Mouse (Mus musculus) embryonic facial prominence, embryonic 11.5 days (tissue): ENCODE results near the gene Gna13. TPM values are rescaled to one million over a fixed set of nuclear protein-coding genes. Genes with fewer than 3 reads are reported as not detected.

Experiments
- ATAC-seq: fragments of 200-750 bp; cut with Nextera tagmentation; replicated peaks from 2 replicates; pipeline ENCODE4 v1.8.0; 2017; ENCODE audit warnings: low read depth; ENCODE audit not compliant: insufficient number of reproducible peaks, low FRiP score, low TSS enrichment
- DNase-seq: peaks from one replicate; pipeline ENCODE4 v3.0.0-alpha.2; 2015; ENCODE audit warnings: low spot score
- H3K27ac ChIP-seq: fragments of 300-500 bp; sonication (generic); replicated peaks from 2 replicates; pipeline ENCODE4 v1.5.1; 2014; ENCODE audit warnings: mild to moderate bottlenecking, low read depth, low read length, control low read depth
- H3K27me3 ChIP-seq: fragments of 300-500 bp; sonication (generic); 2 replicates; pipeline ENCODE4 v1.6.1; 2014; ENCODE audit warnings: mild to moderate bottlenecking, low read length, moderate library complexity, mixed read lengths; ENCODE audit not compliant: control insufficient read depth, insufficient read depth
- H3K36me3 ChIP-seq: fragments of 300-500 bp; sonication (generic); replicated peaks from 2 replicates; pipeline ENCODE4 v1.6.1; 2014; ENCODE audit warnings: low read depth, mild to moderate bottlenecking, low read length, moderate library complexity, mixed read lengths; ENCODE audit not compliant: control insufficient read depth, insufficient read depth
- H3K4me1 ChIP-seq: fragments of 300-500 bp; sonication (generic); 2 replicates; pipeline ENCODE4 v1.6.1; 2014; ENCODE audit warnings: low read length, mixed read lengths; ENCODE audit not compliant: control insufficient read depth, insufficient read depth
- H3K4me2 ChIP-seq: fragments of 300-500 bp; sonication (generic); 2 replicates; pipeline ENCODE4 v1.6.1; 2014; ENCODE audit warnings: low read depth, mild to moderate bottlenecking, control low read depth, low read length, moderate library complexity
- H3K4me3 ChIP-seq: fragments of 300-500 bp; sonication (generic); 2 replicates; pipeline ENCODE4 v1.5.1; 2014; ENCODE audit warnings: low read depth, low read length, control low read depth
- H3K9ac ChIP-seq: fragments of 300-500 bp; sonication (generic); replicated peaks from 2 replicates; pipeline ENCODE4 v1.6.1; 2014; ENCODE audit warnings: mild to moderate bottlenecking, control low read depth, low read length
- H3K9me3 ChIP-seq: fragments of 300-500 bp; sonication (generic); replicated peaks from 2 replicates; pipeline ENCODE4 v1.6.1; 2016; ENCODE audit warnings: mild to moderate bottlenecking, low read length, inconsistent platforms, mixed read lengths; ENCODE audit not compliant: control insufficient read depth
- WGBS: fragments of 180-500 bp; shearing (Covaris S2); extraction: QIAGEN DNeasy Blood & Tissue Kit; methylation state at CpG from one replicate; pipeline ENCODE4 v1.1.7; 2014; 5-methylcytosine and 5-hydroxymethylcytosine counted together
- polyA plus RNA-seq: library from polyadenylated mRNA; unstranded; fragments of >200 nt; fragmentation: Nextera tagmentation; extraction: Ambion mirVana; gene quantifications from 2 replicates; pipeline ENCODE4 v1.2.1, GENCODE M21; 2014

The Gna13 gene
- polyA plus RNA-seq, 1 experiment from 2014 or later = 20.8 TPM

GRCm38 (mm10) chr11:109439829-109440340, 77.3 kb downstream of the Gna13 start:
- Histone ChIP-seq H3K36me3 (no peaks in the 10 kb centered on the region), H3K27ac (no peak overlapping the region), H3K4me2 (peak overlapping the region; percentile 79), H3K9ac (peak overlapping the region; percentile 60), H3K27me3 (0 out of 2 replicates have a peak, but pooled peaks cover 3% of the 10 kb centered on the region), H3K4me3 (peak overlapping the region; percentile 45), H3K4me1 (peaks cover 6% of the 10 kb centered on the region; the same call in 1 of the 2 replicates), H3K9me3 (no peaks in the 10 kb centered on the region)
- WGBS = 1% methylated on average over 32 of the region's 32 CpGs
- peak; percentile 55 for DNase-seq
- ATAC-seq = peak; percentile 62; the same call in 1 of the 2 replicates

- Histone ChIP-seq H3K27ac (no peak overlapping the region), H3K9ac (no peak overlapping the region), H3K4me3 (no peak overlapping the region), H3K9me3 (no peaks in the 10 kb centered on the region), H3K27me3 (0 out of 2 replicates have a peak, but pooled peaks cover 3% of the 10 kb centered on the region), H3K4me1 (peaks cover 6% of the 10 kb centered on the region; the same call in 1 of the 2 replicates), H3K4me2 (no peak overlapping the region), H3K36me3 (no peaks in the 10 kb centered on the region)
- 59% methylated on average over 4 of the region's 4 CpGs for WGBS
- ATAC-seq (no peak), DNase-seq (no peak)
These were observed 78.0 kb downstream of the Gna13 start for GRCm38 (mm10) chr11:109440641-109441040.

- H3K9me3 ChIP-seq = no peaks in the 10 kb centered on the region
- no peak overlapping the region for H3K9ac ChIP-seq
- 65% methylated on average over 3 of the region's 3 CpGs for WGBS
- no peak overlapping the region for H3K27ac ChIP-seq
- no peaks in the 10 kb centered on the region for H3K36me3 ChIP-seq
- ATAC-seq (no peak), DNase-seq (peak; percentile 48)
- no peak overlapping the region for H3K4me2 ChIP-seq
- no peak overlapping the region for H3K4me3 ChIP-seq
- peaks cover 6% of the 10 kb centered on the region; the same call in 1 of the 2 replicates for H3K4me1 ChIP-seq
- 0 out of 2 replicates have a peak, but pooled peaks cover 3% of the 10 kb centered on the region for H3K27me3 ChIP-seq
These were observed 78.5 kb downstream of the Gna13 start for GRCm38 (mm10) chr11:109441119-109441518.

- ATAC-seq = no peak
- no peaks in the 10 kb centered on the region for H3K9me3 ChIP-seq
These were observed 79.6 kb downstream of the Gna13 start for GRCm38 (mm10) chr11:109442166-109442730.

GRCm38 (mm10) chr11:109443468-109444263, 81.0 kb downstream of the Gna13 start:
- H3K4me2 ChIP-seq = no peak overlapping the region
- peaks cover 6% of the 10 kb centered on the region; the same call in 1 of the 2 replicates for H3K4me1 ChIP-seq
- H3K9me3 ChIP-seq = no peaks in the 10 kb centered on the region
- ATAC-seq (no peak), DNase-seq (no peak)
- no peak overlapping the region for H3K4me3 ChIP-seq
- 0 out of 2 replicates have a peak, but pooled peaks cover 3% of the 10 kb centered on the region for H3K27me3 ChIP-seq
- H3K27ac ChIP-seq = no peak overlapping the region
- H3K9ac ChIP-seq = no peak overlapping the region
- no peaks in the 10 kb centered on the region for H3K36me3 ChIP-seq
- WGBS = 92% methylated on average over 8 of the region's 8 CpGs

More at GRCm38 (mm10) chr11:109442166-109442730, 79.6 kb downstream of the Gna13 start:
- DNase-seq = peak; percentile 80
- peaks cover 6% of the 10 kb centered on the region; the same call in 1 of the 2 replicates for H3K4me1 ChIP-seq
- H3K27ac ChIP-seq = no peak overlapping the region
- H3K4me3 ChIP-seq = no peak overlapping the region
- H3K36me3 ChIP-seq = no peaks in the 10 kb centered on the region
- 0 out of 2 replicates have a peak, but pooled peaks cover 3% of the 10 kb centered on the region for H3K27me3 ChIP-seq
- H3K4me2 ChIP-seq = no peak overlapping the region
- 28% methylated on average over 5 of the region's 5 CpGs for WGBS
- no peak overlapping the region for H3K9ac ChIP-seq

- H3K4me3 ChIP-seq = no peak overlapping the region
- H3K36me3 ChIP-seq = no peaks in the 10 kb centered on the region
- 53% methylated on average over 7 of the region's 7 CpGs for WGBS
- no peak for ATAC-seq
- H3K9me3 ChIP-seq = no peaks in the 10 kb centered on the region
- H3K27me3 ChIP-seq = 0 out of 2 replicates have a peak, but pooled peaks cover 3% of the 10 kb centered on the region
- no peak overlapping the region for H3K9ac ChIP-seq
- no peak overlapping the region for H3K4me2 ChIP-seq
- peaks cover 6% of the 10 kb centered on the region; the same call in 1 of the 2 replicates for H3K4me1 ChIP-seq
- H3K27ac ChIP-seq = no peak overlapping the region
- DNase-seq = peak; percentile 61
These were observed 82.0 kb downstream of the Gna13 start for GRCm38 (mm10) chr11:109444600-109444999.

- WGBS = 54% methylated on average over 13 of the region's 13 CpGs
- H3K4me3 ChIP-seq = no peak overlapping the region
These were observed 82.9 kb downstream of the Gna13 start for GRCm38 (mm10) chr11:109445438-109446035.

More at GRCm38 (mm10) chr11:109445438-109446035, 82.9 kb downstream of the Gna13 start:
- no peak overlapping the region for H3K9ac ChIP-seq
- H3K4me1 ChIP-seq = no peaks in the 10 kb centered on the region
- no peaks in the 10 kb centered on the region for H3K36me3 ChIP-seq
- no peak for ATAC-seq
- peak; percentile 79 for DNase-seq
- no peak overlapping the region for H3K4me2 ChIP-seq
- no peaks in the 10 kb centered on the region for H3K9me3 ChIP-seq
- 0 out of 2 replicates have a peak, but pooled peaks cover 3% of the 10 kb centered on the region for H3K27me3 ChIP-seq
- H3K27ac ChIP-seq = no peak overlapping the region
